Mouse (Mus musculus) megakaryocyte, embryonic 14.5 days (primary cell): ENCODE data around the gene Fntb.

Experiments
- FLI1 ChIP-seq: IDR thresholded peaks from 2 replicates; pipeline ENCODE4 v1.6.1; 2012; ENCODE audit warnings: low read length, inconsistent platforms, mixed read lengths
- GATA1 ChIP-seq: IDR thresholded peaks from 3 replicates; pipeline ENCODE4 v1.6.1; 2012; ENCODE audit warnings: mixed read lengths, low read length, inconsistent platforms, borderline replicate concordance

- TF ChIP-seq GATA1 (no peak), FLI1 (no peak)
Measured at GRCm38 (mm10) chr12:76857087-76857486, 91.7 kb downstream of the Fntb start.
